Mouse (Mus musculus) erythroid progenitor cell, adult 5-6 weeks (primary cell): ENCODE data around the gene Cdc42ep3. TPM values are rescaled to one million over a fixed set of nuclear protein-coding genes. Genes with fewer than 3 reads are reported as not detected.

Source experiments
- ATAC-seq: replicated peaks from 2 replicates; pipeline ENCODE4 v1.8.0; 2016; ENCODE audit warnings: moderate number of reproducible peaks, mild to moderate bottlenecking, moderate TSS enrichment, inconsistent platforms; ENCODE audit not compliant: poor library complexity, low FRiP score, severe bottlenecking
- total RNA-seq, 2 experiments: library from RNA; stranded (forward) in 1 of 2; stranded (reverse) in 1 of 2; fragments of 150-400 nt in 1 of 2; fragments of 186-747, 209-891 nt in 1 of 2; gene quantifications; 2 replicates each; pipeline versions ENCODE4 v1.2.3 to v1.2.4; 2015 to 2017; ENCODE audit warnings: low replicate concordance in 2 of 2

Gene Cdc42ep3
- total RNA-seq (2015; ENCODE audit: low replicate concordance) (70.6 and 89.3 TPM in 2 replicates), total RNA-seq (2017; ENCODE audit: low replicate concordance) (108 and 155 TPM in 2 replicates)

- ATAC-seq = peak; percentile 40
These were observed at the start of gene Cdc42ep3 for GRCm38 (mm10) chr17:79354444-79355270. TSS of gene Cdc42ep3 (minus strand) at chr17:79355091.

- ATAC-seq = no peak
These were observed 45.5 kb upstream of the Cdc42ep3 start for GRCm38 (mm10) chr17:79400356-79400755.

- no peak for ATAC-seq
These were observed 43.5 kb upstream of the Cdc42ep3 start for GRCm38 (mm10) chr17:79398416-79398815.

GRCm38 (mm10) chr17:79394799-79395198, 39.9 kb upstream of the Cdc42ep3 start:
- ATAC-seq = no peak

GRCm38 (mm10) chr17:79393886-79394285, 39.0 kb upstream of the Cdc42ep3 start:
- ATAC-seq = no peak

- no peak for ATAC-seq
These were observed 32.7 kb upstream of the Cdc42ep3 start for GRCm38 (mm10) chr17:79387465-79388066.

- no peak for ATAC-seq
These were observed 26.6 kb upstream of the Cdc42ep3 start for GRCm38 (mm10) chr17:79381485-79381884.

GRCm38 (mm10) chr17:79379191-79379590, 24.3 kb upstream of the Cdc42ep3 start:
- peak; percentile 30; the same call in 1 of the 2 replicates for ATAC-seq

- no peak for ATAC-seq
These were observed 21.7 kb upstream of the Cdc42ep3 start for GRCm38 (mm10) chr17:79376434-79377210.

GRCm38 (mm10) chr17:79372973-79373372, 18.1 kb upstream of the Cdc42ep3 start:
- ATAC-seq = no peak

- ATAC-seq = peak; percentile 88
These were observed 10.0 kb upstream of the Cdc42ep3 start for GRCm38 (mm10) chr17:79364749-79365450.

GRCm38 (mm10) chr17:79356071-79356601, 1.2 kb upstream of the Cdc42ep3 start:
- ATAC-seq = peak; percentile 7; the same call in 1 of the 2 replicates

- ATAC-seq = peak; percentile 55
These were observed 540 bp upstream of the Cdc42ep3 start for GRCm38 (mm10) chr17:79355271-79355991.

GRCm38 (mm10) chr17:79354174-79354443, 782 bp downstream of the Cdc42ep3 start:
- no peak for ATAC-seq

GRCm38 (mm10) chr17:79353446-79354173, 1.3 kb downstream of the Cdc42ep3 start:
- no peak for ATAC-seq

- peak; percentile 77 for ATAC-seq
These were observed 4.1 kb downstream of the Cdc42ep3 start for GRCm38 (mm10) chr17:79350751-79351191.

- ATAC-seq = no peak
These were observed 5.5 kb downstream of the Cdc42ep3 start for GRCm38 (mm10) chr17:79349371-79349770.

GRCm38 (mm10) chr17:79347920-79348589, 6.8 kb downstream of the Cdc42ep3 start:
- ATAC-seq = no peak
